Mouse (Mus musculus) induced T-regulatory cell, adult 2 months (primary cell): Measurements from ENCODE around the gene Rtkn2.

ENCODE experiments used
- DNase-seq: peaks from one replicate; pipeline ENCODE4 v3.0.0-alpha.2; 2012; ENCODE audit warnings: low read depth

Gene Rtkn2

GRCm38 (mm10) chr10:67979401-67980157, at the start of gene Rtkn2:
Gene Rtkn2 (plus strand): TSS chr10:67979570.
- peak; percentile 93 for DNase-seq

- no peak for DNase-seq
These were observed 48.0 kb upstream of the Rtkn2 start for GRCm38 (mm10) chr10:67931328-67931727.

GRCm38 (mm10) chr10:67932780-67933179, 46.6 kb upstream of the Rtkn2 start:
- no peak for DNase-seq

- no peak for DNase-seq
These were observed 42.4 kb upstream of the Rtkn2 start for GRCm38 (mm10) chr10:67936944-67937343.

- no peak for DNase-seq
These were observed 41.6 kb upstream of the Rtkn2 start for GRCm38 (mm10) chr10:67937775-67938174.

- DNase-seq = no peak
These were observed 39.8 kb upstream of the Rtkn2 start for GRCm38 (mm10) chr10:67939546-67939945.

- peak; percentile 28 for DNase-seq
These were observed 35.9 kb upstream of the Rtkn2 start for GRCm38 (mm10) chr10:67943513-67943912.

GRCm38 (mm10) chr10:67950059-67950748, 29.2 kb upstream of the Rtkn2 start:
- no peak for DNase-seq

GRCm38 (mm10) chr10:67951690-67952089, 27.7 kb upstream of the Rtkn2 start:
- no peak for DNase-seq

- no peak for DNase-seq
These were observed 23.4 kb upstream of the Rtkn2 start for GRCm38 (mm10) chr10:67955982-67956381.

GRCm38 (mm10) chr10:67959982-67960381, 19.4 kb upstream of the Rtkn2 start:
- no peak for DNase-seq

GRCm38 (mm10) chr10:67962496-67962895, 16.9 kb upstream of the Rtkn2 start:
- peak; percentile 3 for DNase-seq

- no peak for DNase-seq
These were observed 15.3 kb upstream of the Rtkn2 start for GRCm38 (mm10) chr10:67964060-67964459.

GRCm38 (mm10) chr10:67965251-67965986, 14.0 kb upstream of the Rtkn2 start:
- DNase-seq = no peak

- DNase-seq = no peak
These were observed 13.3 kb upstream of the Rtkn2 start for GRCm38 (mm10) chr10:67966102-67966501.

- DNase-seq = no peak
These were observed 12.4 kb upstream of the Rtkn2 start for GRCm38 (mm10) chr10:67966983-67967382.

- no peak for DNase-seq
These were observed 8.1 kb upstream of the Rtkn2 start for GRCm38 (mm10) chr10:67971166-67971796.

GRCm38 (mm10) chr10:67977271-67977670, 2.1 kb upstream of the Rtkn2 start:
- peak; percentile 52 for DNase-seq

GRCm38 (mm10) chr10:67983776-67984175, 4.4 kb downstream of the Rtkn2 start:
- no peak for DNase-seq

- DNase-seq = peak; percentile 76
These were observed 5.0 kb downstream of the Rtkn2 start for GRCm38 (mm10) chr10:67984271-67984943.

GRCm38 (mm10) chr10:67985100-67985499, 5.7 kb downstream of the Rtkn2 start:
- no peak for DNase-seq

GRCm38 (mm10) chr10:67995356-67995755, 16.0 kb downstream of the Rtkn2 start:
- DNase-seq = no peak
